Mouse (Mus musculus) heart, postnatal 0 days (tissue): ENCODE measurements around the gene Parp16.

Source experiments
- CTCF ChIP-seq: IDR thresholded peaks from 2 replicates; pipeline ENCODE4 v1.5.1; 2016; ENCODE audit warnings: antibody characterized with exemption, control low read depth, low read depth
- EP300 ChIP-seq: IDR thresholded peaks from 2 replicates; pipeline ENCODE4 v1.6.1; 2016; ENCODE audit warnings: antibody characterized with exemption, low read depth

DNA sequence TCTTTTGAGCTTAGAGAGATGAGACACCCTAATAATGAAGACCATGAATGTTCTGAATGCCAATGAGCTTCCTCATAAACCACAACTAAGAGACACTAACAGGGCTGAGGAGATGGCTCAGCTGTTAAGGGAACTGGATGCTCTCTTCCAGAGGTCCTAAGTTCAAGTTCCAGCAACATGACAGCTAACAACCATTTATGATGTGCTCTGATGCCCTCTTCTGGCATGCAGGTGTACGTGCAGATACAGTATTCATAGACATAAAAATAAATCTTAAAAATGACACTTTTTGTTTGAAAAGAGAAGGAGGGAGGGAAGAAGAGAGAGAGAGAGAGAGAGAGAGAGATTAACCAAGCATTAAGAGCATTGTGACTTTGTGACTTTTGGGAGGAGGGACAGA, 30.3 kb upstream of the Parp16 start:
- peak; percentile 55 for TF ChIP-seq CTCF
- no peak for TF ChIP-seq EP300
